Mouse (Mus musculus) hindbrain, embryonic 16.5 days (tissue): ENCODE data around the gene Rdh5. TPM values are rescaled to one million over a fixed set of nuclear protein-coding genes. Genes with fewer than 3 reads are reported as not detected.

Experiments used
- ATAC-seq: fragments of 200-750 bp; cut with Nextera tagmentation; 2 replicates; pipeline ENCODE4 v1.8.0; 2017; ENCODE audit warnings: moderate TSS enrichment, moderate library complexity
- H3K27ac ChIP-seq: fragments of 300-500 bp; sonication (generic); 2 replicates; pipeline ENCODE4 v1.5.1; 2014; ENCODE audit warnings: low read depth, mild to moderate bottlenecking, control low read depth, low read length, moderate library complexity
- H3K27me3 ChIP-seq: fragments of 300-500 bp; sonication (generic); replicated peaks from 2 replicates; pipeline ENCODE4 v1.6.1; 2014; ENCODE audit warnings: low read length; ENCODE audit not compliant: control insufficient read depth, insufficient read depth
- H3K36me3 ChIP-seq: fragments of 300-500 bp; sonication (generic); 2 replicates; pipeline ENCODE4 v1.6.1; 2014; ENCODE audit warnings: mild to moderate bottlenecking, low read length, moderate library complexity, mixed read lengths; ENCODE audit not compliant: control insufficient read depth, insufficient read depth
- H3K4me1 ChIP-seq: fragments of 300-500 bp; sonication (generic); 2 replicates; pipeline ENCODE4 v1.6.1; 2014; ENCODE audit warnings: low read depth, low read length; ENCODE audit not compliant: control insufficient read depth, insufficient read depth
- H3K4me2 ChIP-seq: fragments of 300-500 bp; sonication (generic); 2 replicates; pipeline ENCODE4 v1.6.1; 2014; ENCODE audit warnings: mild to moderate bottlenecking, low read length, control low read depth, moderate library complexity
- H3K4me3 ChIP-seq: fragments of 300-500 bp; sonication (generic); 2 replicates; pipeline ENCODE4 v1.5.1; 2014; ENCODE audit warnings: mild to moderate bottlenecking, low read length, control low read depth, moderate library complexity
- H3K9ac ChIP-seq: fragments of 300-500 bp; sonication (generic); 2 replicates; pipeline ENCODE4 v1.6.1; 2014; ENCODE audit warnings: low read depth, mild to moderate bottlenecking, control low read depth, low read length, moderate library complexity
- H3K9me3 ChIP-seq: fragments of 300-500 bp; sonication (generic); 2 replicates; pipeline ENCODE4 v1.6.1; 2014; ENCODE audit warnings: mild to moderate bottlenecking, low read length, moderate library complexity; ENCODE audit not compliant: control insufficient read depth
- WGBS: fragments of 180-500 bp; shearing (Covaris S2); extraction: QIAGEN DNeasy Blood & Tissue Kit; methylation state at CpG from one replicate; pipeline ENCODE4 v1.1.7; 2014; 5-methylcytosine and 5-hydroxymethylcytosine counted together
- polyA plus RNA-seq: library from polyadenylated mRNA; unstranded; fragments of >200 nt; fragmentation: Nextera tagmentation; extraction: Ambion mirVana; gene quantifications from 2 replicates; pipeline ENCODE4 v1.2.1, GENCODE M21; 2015

Gene Rdh5
- polyA plus RNA-seq, 1 experiment from 2014 or later, result 30.0 TPM

GRCm38 (mm10) chr10:128866518-128866917 is 56.2 kb downstream of the Rdh5 start:
- 92% methylated on average over 1 of the region's 1 CpGs for WGBS
- Histone ChIP-seq H3K9me3 (no peaks in the 10 kb centered on the region), H3K9ac (no peak overlapping the region), H3K27ac (no peak overlapping the region), H3K4me2 (no peak overlapping the region), H3K4me3 (no peak overlapping the region), H3K36me3 (0 out of 2 replicates have a peak, but pooled peaks cover 5% of the 10 kb centered on the region), H3K4me1 (no peaks in the 10 kb centered on the region), H3K27me3 (no peaks in the 10 kb centered on the region)
- no peak for ATAC-seq

GRCm38 (mm10) chr10:128866042-128866441 is 56.6 kb downstream of the Rdh5 start:
- Histone ChIP-seq H3K27me3 (no peaks in the 10 kb centered on the region), H3K9ac (no peak overlapping the region), H3K4me1 (no peaks in the 10 kb centered on the region), H3K4me2 (no peak overlapping the region), H3K36me3 (0 out of 2 replicates have a peak, but pooled peaks cover 2% of the 10 kb centered on the region), H3K27ac (no peak overlapping the region), H3K9me3 (no peaks in the 10 kb centered on the region), H3K4me3 (no peak overlapping the region)
- ATAC-seq, result no peak
- 88% methylated on average over 3 of the region's 3 CpGs for whole genome bisulfite sequencing

Other genes with a start within 250 kb of the Rdh5 start
- 14.9 and 16.1 TPM in 2 replicates for gene Suox, start 248.8 kb downstream of the Rdh5 start, polyA plus RNA-seq
- gene Rab5b, start 226.6 kb downstream of the Rdh5 start, polyA plus RNA-seq, result 118 and 130 TPM in 2 replicates
- gene Pmel, start 218.7 kb downstream of the Rdh5 start, polyA plus RNA-seq, result 0.83 and 0.97 TPM in 2 replicates
- 18.3 and 24.2 TPM in 2 replicates for gene Cdk2, start 217.9 kb downstream of the Rdh5 start, polyA plus RNA-seq
- gene Dgka, start 178.0 kb downstream of the Rdh5 start, polyA plus RNA-seq, result 7.4 and 8.8 TPM in 2 replicates
- gene Pym1, start 175.0 kb downstream of the Rdh5 start, polyA plus RNA-seq, result 40.8 and 46.3 TPM in 2 replicates
- 0.45 and 0.74 TPM in 2 replicates for gene Mmp19, start 132.0 kb downstream of the Rdh5 start, polyA plus RNA-seq
- 49.6 and 53.2 TPM in 2 replicates for gene Dnajc14, start 118.8 kb downstream of the Rdh5 start, polyA plus RNA-seq
- gene Tmem198b, start 118.5 kb downstream of the Rdh5 start, polyA plus RNA-seq, result 19.6 and 20.4 TPM in 2 replicates
- gene Sarnp, start 105.6 kb downstream of the Rdh5 start, polyA plus RNA-seq, result 137 and 142 TPM in 2 replicates
- gene Ormdl2, start 101.2 kb downstream of the Rdh5 start, polyA plus RNA-seq, result 23.6 and 27.6 TPM in 2 replicates
- 5.8 and 6.5 TPM in 2 replicates for gene Gdf11, start 31.2 kb downstream of the Rdh5 start, polyA plus RNA-seq
- gene Cd63, start 21.9 kb downstream of the Rdh5 start, polyA plus RNA-seq, result 322 and 343 TPM in 2 replicates
- 247 and 278 TPM in 2 replicates for gene Bloc1s1, start 1.1 kb upstream of the Rdh5 start, polyA plus RNA-seq
- gene Itga7, start 10.9 kb upstream of the Rdh5 start, polyA plus RNA-seq, result 12.7 and 12.8 TPM in 2 replicates
- not detected in 2 replicates for gene Mettl7b, start 38.1 kb upstream of the Rdh5 start, polyA plus RNA-seq
- not detected in 2 replicates for gene Olfr9, start 66.5 kb upstream of the Rdh5 start, polyA plus RNA-seq
- gene Olfr763, start 87.9 kb upstream of the Rdh5 start, polyA plus RNA-seq, result not detected in 2 replicates
- not detected in 2 replicates for gene Olfr764-ps1, start 117.0 kb upstream of the Rdh5 start, polyA plus RNA-seq
- not detected in 2 replicates for gene Olfr765, start 127.1 kb upstream of the Rdh5 start, polyA plus RNA-seq
- not detected in 2 replicates for gene Olfr766-ps1, start 146.1 kb upstream of the Rdh5 start, polyA plus RNA-seq
- not detected in 2 replicates for gene Olfr767, start 160.0 kb upstream of the Rdh5 start, polyA plus RNA-seq
- not detected in 2 replicates for gene Olfr768, start 176.5 kb upstream of the Rdh5 start, polyA plus RNA-seq
- not detected in 2 replicates for gene Olfr769, start 195.0 kb upstream of the Rdh5 start, polyA plus RNA-seq
- not detected in 2 replicates for gene Olfr770, start 216.1 kb upstream of the Rdh5 start, polyA plus RNA-seq
- gene Olfr771, start 241.9 kb upstream of the Rdh5 start, polyA plus RNA-seq, result not detected in 2 replicates